Mouse (Mus musculus): ENCODE measurements at regions not wholly inside any gene's neighbourhood (a gene's known extent, or its start where the extent isn't known, plus 50 kb on each side); places are given as distances from the start of the nearest gene placed in this dataset.

- peak; percentile 74 for DNase-seq (ENCODE audit: low spot score, missing footprints)
- no peak for ATAC-seq (ENCODE audit: low FRiP score)
- no peaks in the 10 kb centered on the region for H3K9me3 ChIP-seq (ENCODE audit: control insufficient read depth, low read length)
- H3K27ac ChIP-seq (ENCODE audit: low read depth, low read length): no peak overlapping the region
- no peak overlapping the region for H3K4me3 ChIP-seq (ENCODE audit: low read depth, low read length)
- H3K36me3 ChIP-seq (ENCODE audit: control insufficient read depth, insufficient read depth, low read length): no peaks in the 10 kb centered on the region
- no peak overlapping the region for H3K9ac ChIP-seq (ENCODE audit: low read length)
- WGBS: 79% methylated on average over 3 of the region's 3 CpGs
- H3K4me1 ChIP-seq (ENCODE audit: control insufficient read depth, insufficient read depth, low read length): peaks cover 9% of the 10 kb centered on the region
- peaks cover 33% of the 10 kb centered on the region for H3K27me3 ChIP-seq (ENCODE audit: control insufficient read depth, insufficient read depth, low read length)
- no peak overlapping the region for H3K4me2 ChIP-seq
Measured at GRCm38 (mm10) chr5:37903861-37904260, 79.5 kb upstream of the Msx1 start.

GRCm38 (mm10) chr5:37902741-37903140, 78.4 kb upstream of the Msx1 start:
- Histone ChIP-seq H3K36me3 (ENCODE audit: control insufficient read depth, insufficient read depth, low read length) (no peaks in the 10 kb centered on the region), H3K27me3 (ENCODE audit: control insufficient read depth, insufficient read depth, low read length) (peaks cover 33% of the 10 kb centered on the region), H3K4me1 (ENCODE audit: control insufficient read depth, insufficient read depth, low read length) (peaks cover 17% of the 10 kb centered on the region), H3K4me2 (no peak overlapping the region), H3K9me3 (ENCODE audit: control insufficient read depth, low read length) (no peaks in the 10 kb centered on the region), H3K4me3 (ENCODE audit: low read depth, low read length) (no peak overlapping the region), H3K27ac (ENCODE audit: low read depth, low read length) (no peak overlapping the region), H3K9ac (ENCODE audit: low read length) (no peak overlapping the region)
- DNase-seq (ENCODE audit: low spot score, missing footprints) (peak; percentile 84), ATAC-seq (ENCODE audit: low FRiP score) (no peak)
- 45% methylated on average over 2 of the region's 2 CpGs for WGBS

- peaks cover 23% of the 10 kb centered on the region for H3K4me1 ChIP-seq (ENCODE audit: control insufficient read depth, insufficient read depth, low read length)
- H3K36me3 ChIP-seq (ENCODE audit: control insufficient read depth, insufficient read depth, low read length): no peaks in the 10 kb centered on the region
- H3K27ac ChIP-seq (ENCODE audit: low read depth, low read length): no peak overlapping the region
- under 1% methylated on average over 16 of the region's 16 CpGs for WGBS
- 0 out of 2 replicates have a peak overlapping the region, but pooled peaks have one; percentile 24 for H3K9ac ChIP-seq (ENCODE audit: low read length)
- DNase-seq (ENCODE audit: low spot score, missing footprints) (peak; percentile 92), ATAC-seq (ENCODE audit: low FRiP score) (0 out of 2 replicates have a peak, but pooled peaks have one; percentile 42)
- peak overlapping the region; percentile 35 for H3K4me2 ChIP-seq
- peaks cover 35% of the 10 kb centered on the region for H3K27me3 ChIP-seq (ENCODE audit: control insufficient read depth, insufficient read depth, low read length)
- H3K4me3 ChIP-seq (ENCODE audit: low read depth, low read length): no peak overlapping the region
- H3K9me3 ChIP-seq (ENCODE audit: control insufficient read depth, low read length): no peaks in the 10 kb centered on the region
Measured at GRCm38 (mm10) chr5:37901861-37902291, 77.5 kb upstream of the Msx1 start.

- H3K4me3 ChIP-seq (ENCODE audit: low read depth, low read length): no peak overlapping the region
- H3K36me3 ChIP-seq (ENCODE audit: control insufficient read depth, insufficient read depth, low read length): no peaks in the 10 kb centered on the region
- H3K4me1 ChIP-seq (ENCODE audit: control insufficient read depth, insufficient read depth, low read length): peaks cover 53% of the 10 kb centered on the region
- H3K9ac ChIP-seq (ENCODE audit: low read length): no peak overlapping the region
- 62% methylated on average over 12 of the region's 12 CpGs for WGBS
- no peak for DNase-seq (ENCODE audit: low spot score, missing footprints)
- H3K4me2 ChIP-seq: no peak overlapping the region
- no peak for ATAC-seq (ENCODE audit: low FRiP score)
- no peaks in the 10 kb centered on the region for H3K9me3 ChIP-seq (ENCODE audit: control insufficient read depth, low read length)
- peak overlapping the region; percentile 40; the same call in 1 of the 2 replicates for H3K27ac ChIP-seq (ENCODE audit: low read depth, low read length)
- peaks cover 44% of the 10 kb centered on the region for H3K27me3 ChIP-seq (ENCODE audit: control insufficient read depth, insufficient read depth, low read length)
Measured at GRCm38 (mm10) chr5:37898041-37898615, 73.7 kb upstream of the Msx1 start.

- Histone ChIP-seq H3K9ac (ENCODE audit: low read length) (no peak overlapping the region), H3K4me1 (ENCODE audit: control insufficient read depth, insufficient read depth, low read length) (peaks cover 56% of the 10 kb centered on the region), H3K4me3 (ENCODE audit: low read depth, low read length) (no peak overlapping the region), H3K36me3 (ENCODE audit: control insufficient read depth, insufficient read depth, low read length) (no peaks in the 10 kb centered on the region), H3K9me3 (ENCODE audit: control insufficient read depth, low read length) (no peaks in the 10 kb centered on the region), H3K27me3 (ENCODE audit: control insufficient read depth, insufficient read depth, low read length) (peaks cover 44% of the 10 kb centered on the region), H3K27ac (ENCODE audit: low read depth, low read length) (no peak overlapping the region; the same call in 1 of the 2 replicates), H3K4me2 (no peak overlapping the region)
- no peak for ATAC-seq (ENCODE audit: low FRiP score)
- WGBS: 45% methylated on average over 6 of the region's 6 CpGs
- DNase-seq (ENCODE audit: low spot score, missing footprints): no peak
Measured at GRCm38 (mm10) chr5:37897501-37897900, 73.1 kb upstream of the Msx1 start.

GRCm38 (mm10) chr5:37895441-37896336, 71.3 kb upstream of the Msx1 start:
- DNase-seq (ENCODE audit: low spot score, missing footprints): peak; percentile 98
- Histone ChIP-seq H3K9me3 (ENCODE audit: control insufficient read depth, low read length) (no peaks in the 10 kb centered on the region), H3K27me3 (ENCODE audit: control insufficient read depth, insufficient read depth, low read length) (peaks cover 44% of the 10 kb centered on the region), H3K4me2 (no peak overlapping the region), H3K4me1 (ENCODE audit: control insufficient read depth, insufficient read depth, low read length) (peaks cover 47% of the 10 kb centered on the region), H3K4me3 (ENCODE audit: low read depth, low read length) (no peak overlapping the region), H3K9ac (ENCODE audit: low read length) (no peak overlapping the region), H3K27ac (ENCODE audit: low read depth, low read length) (no peak overlapping the region; the same call in 1 of the 2 replicates), H3K36me3 (ENCODE audit: control insufficient read depth, insufficient read depth, low read length) (no peaks in the 10 kb centered on the region)
- WGBS: 2% methylated on average over 19 of the region's 19 CpGs
- ATAC-seq (ENCODE audit: low FRiP score): peak; percentile 77

GRCm38 (mm10) chr5:37893639-37894550, 69.5 kb upstream of the Msx1 start:
- Histone ChIP-seq H3K36me3 (ENCODE audit: control insufficient read depth, insufficient read depth, low read length) (no peaks in the 10 kb centered on the region), H3K27ac (ENCODE audit: low read depth, low read length) (no peak overlapping the region; the same call in 1 of the 2 replicates), H3K4me2 (peak overlapping the region; percentile 46), H3K4me3 (ENCODE audit: low read depth, low read length) (peak overlapping the region; percentile 13), H3K27me3 (ENCODE audit: control insufficient read depth, insufficient read depth, low read length) (peaks cover 38% of the 10 kb centered on the region), H3K9me3 (ENCODE audit: control insufficient read depth, low read length) (no peaks in the 10 kb centered on the region), H3K4me1 (ENCODE audit: control insufficient read depth, insufficient read depth, low read length) (peaks cover 47% of the 10 kb centered on the region), H3K9ac (ENCODE audit: low read length) (peak overlapping the region; percentile 48)
- 2% methylated on average over 36 of the region's 36 CpGs for WGBS
- ATAC-seq (ENCODE audit: low FRiP score) (peak; percentile 43), DNase-seq (ENCODE audit: low spot score, missing footprints) (peak; percentile 96)

- Histone ChIP-seq H3K27me3 (ENCODE audit: control insufficient read depth, insufficient read depth, low read length) (peaks cover 31% of the 10 kb centered on the region), H3K36me3 (ENCODE audit: control insufficient read depth, insufficient read depth, low read length) (no peaks in the 10 kb centered on the region), H3K9me3 (ENCODE audit: control insufficient read depth, low read length) (no peaks in the 10 kb centered on the region), H3K9ac (ENCODE audit: low read length) (no peak overlapping the region), H3K4me1 (ENCODE audit: control insufficient read depth, insufficient read depth, low read length) (peaks cover 25% of the 10 kb centered on the region), H3K4me2 (no peak overlapping the region), H3K4me3 (ENCODE audit: low read depth, low read length) (no peak overlapping the region), H3K27ac (ENCODE audit: low read depth, low read length) (no peak overlapping the region)
- ATAC-seq (ENCODE audit: low FRiP score) (no peak), DNase-seq (ENCODE audit: low spot score, missing footprints) (no peak)
- WGBS: 61% methylated on average over 11 of the region's 11 CpGs
Measured at GRCm38 (mm10) chr5:37890641-37891040, 66.3 kb upstream of the Msx1 start.

Measured in midbrain, embryonic 11.5 days (tissue).